Mouse (Mus musculus): ENCODE data around the gene D1Ertd622e. TPM values are rescaled to one million over a fixed set of nuclear protein-coding genes. Genes with fewer than 3 reads are reported as not detected.

Gene D1Ertd622e
- total RNA-seq (2021), result 10 to 100 TPM; 67.2 to 77.8 TPM
- long read RNA-seq, experiment 1, full-length matches to known transcripts, result 82 of 98 reads
- long read RNA-seq, experiment 1, partial matches to known transcripts, result 0 of 98 reads
- long read RNA-seq, experiment 1, other reads (novel, unspliced or antisense), result 16 of 98 reads
- long read RNA-seq, experiment 2, full-length matches to known transcripts, result 67 of 74 reads
- long read RNA-seq, experiment 2, partial matches to known transcripts, result 0 of 74 reads
- long read RNA-seq, experiment 2, other reads (novel, unspliced or antisense), result 7 of 74 reads

DNA sequence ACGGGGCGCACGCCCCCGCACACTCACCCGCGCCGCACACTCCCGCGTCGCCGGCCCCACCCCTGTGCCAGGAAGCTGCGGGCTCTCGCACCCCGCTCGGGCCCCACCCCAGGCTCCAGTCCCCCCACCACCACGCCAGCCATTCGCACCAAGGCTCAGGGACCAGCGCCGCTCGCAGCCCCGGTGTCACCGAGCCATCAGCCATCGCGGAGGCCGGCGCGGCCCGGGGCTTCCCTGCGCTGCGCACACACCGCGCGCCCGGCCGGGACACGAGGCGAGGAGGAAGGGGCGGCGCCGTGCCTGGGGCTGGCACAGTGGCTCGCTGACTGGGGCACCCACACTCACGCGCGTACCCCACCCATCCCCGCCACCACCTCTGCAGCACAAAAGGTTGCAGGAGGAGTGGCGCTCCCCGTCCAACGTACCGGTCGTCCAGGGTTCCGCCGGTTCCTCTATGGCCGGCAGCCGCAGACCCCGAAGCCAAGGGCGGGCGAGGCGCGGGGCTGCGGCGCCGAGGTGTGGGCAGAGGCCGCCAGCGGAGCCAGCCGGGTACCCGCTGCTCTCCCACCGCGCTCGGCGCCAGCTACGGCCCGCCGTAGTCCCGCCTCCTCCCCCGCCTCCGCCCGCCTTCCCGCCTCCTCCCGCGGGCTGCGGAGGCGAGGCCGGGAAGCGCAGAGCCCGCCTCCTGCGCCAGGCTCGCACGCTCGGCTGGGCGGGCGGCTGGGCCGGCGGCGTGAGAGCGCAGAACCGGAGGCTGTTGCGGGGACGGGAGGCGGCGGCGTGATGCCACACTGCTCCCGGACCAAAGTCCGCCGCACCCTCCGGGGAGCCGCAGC lies at the start of gene D1Ertd622e:
TSS of gene D1Ertd622e (minus strand) at position 669 of the 836 bp plus-strand sequence.
- intact Hi-C loops (cut with DNase I), result loop anchor here (5.0 kb wide), 3 partner anchors 39 to 109 kb away; no protein-coding TSS in a partner anchor
- peak; percentile 67 to 79 for DNase-seq (ENCODE audit: low spot score in 2 of 2)

DNA sequence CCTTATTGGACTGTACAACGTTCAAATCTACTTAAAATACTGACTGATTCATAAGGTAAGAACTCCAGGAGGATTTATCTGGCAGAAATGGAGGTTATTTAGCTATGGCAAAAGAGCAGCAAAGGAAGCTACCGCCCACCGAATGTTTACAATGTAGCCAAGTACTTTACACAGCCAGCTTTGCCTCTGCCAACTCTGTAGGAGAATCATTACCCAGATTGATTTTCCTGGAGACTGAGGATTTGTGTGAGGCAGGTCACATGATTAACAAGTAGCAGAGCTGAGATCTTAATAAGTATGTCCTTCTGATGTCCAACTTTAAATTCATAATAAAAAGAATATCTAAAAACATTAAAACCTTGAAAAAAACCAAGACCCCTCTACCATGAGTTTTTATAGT lies 48.6 kb upstream of the D1Ertd622e start:
- DNase-seq (ENCODE audit: low spot score in 2 of 2), result no peak
- intact Hi-C loops (cut with DNase I), result no loop called here

DNA sequence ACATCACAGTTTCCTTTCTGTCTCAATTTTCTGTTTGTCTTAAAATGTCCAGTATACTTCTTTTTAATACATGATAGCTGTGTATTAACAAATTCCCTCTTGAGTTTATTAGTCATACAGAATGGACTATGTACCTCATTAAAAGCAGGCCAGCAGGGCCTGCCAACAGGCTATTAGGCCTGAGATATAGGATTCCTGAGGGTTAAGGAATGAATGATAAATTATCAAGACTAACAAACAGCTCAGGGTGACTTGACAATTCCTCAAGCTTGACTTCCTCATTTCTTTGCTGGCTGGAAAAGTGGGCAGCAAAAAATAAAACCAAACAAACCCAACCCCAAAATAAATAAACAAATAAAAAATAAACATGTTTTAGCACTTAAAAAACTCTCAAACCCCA lies 43.5 kb upstream of the D1Ertd622e start:
- no peak for DNase-seq (ENCODE audit: low spot score in 2 of 2)
- intact Hi-C loops (cut with DNase I), result no loop called here

DNA sequence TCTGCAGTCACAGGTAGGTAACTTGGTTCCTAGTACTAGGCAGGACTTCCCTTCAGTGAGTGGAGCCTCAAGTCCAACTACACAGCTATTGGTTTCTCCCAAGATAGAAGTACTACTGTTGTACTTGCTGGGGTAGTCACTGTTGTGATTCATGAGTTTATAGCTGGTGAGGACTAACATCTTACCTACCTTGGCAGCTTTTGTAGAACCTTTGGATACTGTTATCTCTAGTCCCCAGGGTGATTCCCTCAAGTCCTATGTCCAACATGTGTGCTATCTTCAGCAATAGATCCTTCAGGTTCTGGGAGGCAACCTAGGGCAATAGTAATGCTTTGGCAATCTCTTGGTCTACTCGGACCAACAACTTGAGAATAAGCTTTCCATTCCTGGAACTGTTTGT lies 42.8 kb upstream of the D1Ertd622e start:
- no peak for DNase-seq (ENCODE audit: low spot score in 2 of 2)
- intact Hi-C loops (cut with DNase I), result no loop called here

DNA sequence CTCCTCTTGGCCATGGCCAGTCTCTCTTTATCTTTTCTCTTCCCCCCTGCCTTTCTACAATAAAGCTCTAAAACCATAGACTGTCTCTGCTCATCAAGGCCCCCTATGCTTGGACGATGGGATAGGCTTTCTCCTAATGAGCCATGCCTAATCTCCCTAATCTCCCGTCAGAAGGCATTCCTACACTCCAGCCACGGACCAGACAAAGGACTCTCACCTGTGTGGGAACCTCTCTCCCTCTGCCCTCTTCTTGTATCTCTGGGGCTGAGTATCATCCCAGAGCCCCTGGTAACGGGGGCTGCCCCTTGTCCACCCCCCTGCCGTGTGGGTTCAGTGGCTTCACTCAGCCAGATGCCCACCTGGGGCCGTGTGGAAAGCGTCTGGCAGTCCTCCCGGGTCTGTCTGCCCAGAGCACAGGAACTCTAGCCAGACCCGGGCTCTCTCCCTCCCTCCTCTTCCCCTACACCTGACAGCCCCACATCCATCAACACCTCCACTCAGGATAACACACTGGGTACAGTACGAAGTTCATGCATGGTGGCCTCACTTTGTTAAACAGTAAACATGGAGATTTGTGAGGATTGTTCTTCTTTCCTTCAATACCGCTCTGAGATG lies 37.2 kb upstream of the D1Ertd622e start:
- intact Hi-C loops (cut with DNase I), result no loop called here
- DNase-seq (ENCODE audit: low spot score in 2 of 2), result no peak

- intact Hi-C loops (cut with DNase I), result no loop called here
- DNase-seq (ENCODE audit: low spot score in 2 of 2), result no peak
These were observed 35.4 kb upstream of the D1Ertd622e start for GRCm38 (mm10) chr1:97697273-97697672.

- intact Hi-C loops (cut with DNase I), result no loop called here
- no peak for DNase-seq (ENCODE audit: low spot score in 2 of 2)
These were observed 32.0 kb upstream of the D1Ertd622e start for GRCm38 (mm10) chr1:97693825-97694224.

DNA sequence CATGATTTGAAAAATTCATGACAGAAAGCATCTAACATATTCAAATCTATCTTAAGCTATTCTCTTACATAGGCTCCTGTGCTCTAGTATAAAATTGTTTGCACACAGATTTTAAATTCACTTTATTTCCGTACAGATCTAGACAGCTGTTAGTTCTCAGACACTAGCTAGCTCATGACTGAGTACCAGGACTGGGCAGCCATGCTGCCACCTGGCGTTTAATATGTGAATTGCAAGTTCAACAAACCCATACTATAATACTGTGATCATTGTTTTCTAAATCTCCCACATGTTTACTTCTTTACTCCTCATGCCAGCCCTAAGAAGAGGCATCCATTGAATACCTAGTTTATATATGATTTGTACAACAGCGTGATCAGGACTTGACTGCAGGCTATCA lies 26.9 kb upstream of the D1Ertd622e start:
- intact Hi-C loops (cut with DNase I), result loop anchor here (2.0 to 10.0 kb wide), 2 partner anchors 192 to 354 kb away; no protein-coding TSS in a partner anchor
- peak; percentile 23 to 66 for DNase-seq (ENCODE audit: low spot score in 2 of 2)

DNA sequence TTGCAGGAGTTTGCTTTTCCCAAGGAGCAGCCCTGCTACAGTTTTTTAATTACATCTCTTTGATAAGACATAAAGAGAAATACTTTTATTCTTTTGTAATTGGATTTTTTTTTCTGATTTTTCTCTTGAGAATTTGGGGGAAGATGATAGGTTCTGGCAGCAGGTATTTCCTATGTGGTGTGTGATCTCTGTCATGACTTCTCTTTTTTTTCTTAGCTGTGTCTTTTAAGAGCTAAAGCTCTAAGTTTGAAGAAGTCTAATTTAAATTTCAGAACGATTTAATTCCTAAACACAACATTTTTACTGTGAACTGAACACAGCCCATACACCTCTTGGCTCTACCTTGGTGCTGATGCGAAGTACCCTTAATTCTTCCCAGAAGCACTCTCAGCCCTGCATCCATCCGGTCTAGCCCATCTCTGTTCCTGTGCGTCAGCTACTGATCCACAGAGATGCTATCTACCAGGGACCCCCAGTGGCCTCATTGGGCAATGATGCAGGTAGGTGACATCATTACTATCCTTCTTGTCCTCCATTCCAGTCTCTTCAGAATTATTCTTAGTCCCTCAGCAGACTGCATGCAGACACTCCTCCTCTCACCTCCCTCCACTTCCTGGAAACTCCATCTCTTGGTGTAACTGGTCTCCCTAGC lies 14.8 kb upstream of the D1Ertd622e start:
- intact Hi-C loops (cut with DNase I), result no loop called here
- DNase-seq (ENCODE audit: low spot score in 2 of 2), result no peak

GRCm38 (mm10) chr1:97676115-97676514 lies 14.2 kb upstream of the D1Ertd622e start:
- DNase-seq (ENCODE audit: low spot score in 2 of 2), result peak in 1 of 2 experiments; percentile 26
- intact Hi-C loops (cut with DNase I), result no loop called here

GRCm38 (mm10) chr1:97672849-97673248 lies 11.0 kb upstream of the D1Ertd622e start:
- intact Hi-C loops (cut with DNase I), result no loop called here
- DNase-seq (ENCODE audit: low spot score in 2 of 2), result no peak

- DNase-seq (ENCODE audit: low spot score in 2 of 2), result no peak
- intact Hi-C loops (cut with DNase I), result no loop called here
These were observed 5.4 kb upstream of the D1Ertd622e start for GRCm38 (mm10) chr1:97667288-97667687.

GRCm38 (mm10) chr1:97662324-97662723 lies 450 bp upstream of the D1Ertd622e start:
- DNase-seq (ENCODE audit: low spot score in 2 of 2), result no peak
- intact Hi-C loops (cut with DNase I), result loop anchor here (5.0 kb wide), 3 partner anchors 40 to 110 kb away; no protein-coding TSS in a partner anchor

DNA sequence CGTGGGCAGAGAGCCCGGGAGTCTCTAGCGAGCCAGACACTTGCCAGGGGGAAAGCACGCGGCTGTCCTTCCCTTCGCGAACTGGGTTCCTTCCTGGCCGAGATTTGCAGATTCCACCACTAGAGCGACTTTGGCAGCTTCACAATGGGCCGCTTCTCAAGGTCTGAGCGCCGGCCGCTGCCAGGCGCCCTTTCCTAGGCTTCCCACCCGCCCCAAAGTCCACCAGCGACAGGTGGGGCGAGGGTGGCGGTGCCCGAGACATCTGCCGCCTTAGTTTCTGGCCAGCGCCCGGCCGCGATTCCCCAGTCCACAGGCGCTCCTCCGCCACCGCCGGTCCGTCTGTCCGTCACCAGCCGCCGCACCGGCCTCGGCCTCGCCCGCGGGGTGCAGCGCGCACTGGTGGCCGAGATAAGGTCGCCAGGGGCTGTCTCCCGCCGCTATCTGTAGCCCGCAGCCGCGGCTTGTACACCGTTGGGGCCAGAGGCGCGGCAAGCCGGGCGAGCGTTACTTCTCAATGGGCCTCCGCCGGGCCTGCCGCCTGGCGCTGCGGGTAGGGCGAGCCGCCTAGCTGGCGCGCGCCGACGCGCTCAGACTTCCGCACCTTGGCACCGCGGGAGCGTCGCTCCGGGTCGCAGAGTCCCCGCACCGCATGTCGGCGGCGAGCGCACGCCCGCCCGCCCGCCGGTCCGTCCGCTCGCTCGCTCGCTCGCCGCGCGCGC lies 1.0 kb downstream of the D1Ertd622e start:
- intact Hi-C loops (cut with DNase I), result loop anchor here (5.0 kb wide), 3 partner anchors 39 to 109 kb away; no protein-coding TSS in a partner anchor
- DNase-seq (ENCODE audit: low spot score in 2 of 2), result peak; percentile 77 to 85

DNA sequence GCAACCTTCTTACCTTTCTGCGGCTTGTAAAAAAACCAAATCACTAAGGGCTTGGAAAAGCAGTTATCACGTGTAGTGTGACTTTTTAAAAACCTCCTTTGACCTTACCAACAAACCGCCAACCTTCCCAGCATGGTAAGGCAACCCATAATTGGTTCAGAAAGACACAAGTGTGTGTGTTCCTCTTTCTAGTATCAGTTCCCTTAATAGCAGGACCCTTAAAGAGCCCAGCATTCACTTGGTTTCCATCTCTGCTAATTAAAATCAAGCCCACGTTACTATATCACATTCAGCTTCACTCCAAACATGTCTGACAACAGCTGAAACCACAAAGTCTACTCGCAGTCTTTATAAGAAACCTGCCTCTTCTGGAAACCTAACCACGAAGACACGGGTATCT lies 2.5 kb downstream of the D1Ertd622e start:
- intact Hi-C loops (cut with DNase I), result no loop called here
- DNase-seq (ENCODE audit: low spot score in 2 of 2), result no peak

GRCm38 (mm10) chr1:97657786-97658185 lies 4.1 kb downstream of the D1Ertd622e start:
- DNase-seq (ENCODE audit: low spot score in 2 of 2), result no peak
- intact Hi-C loops (cut with DNase I), result no loop called here

DNA sequence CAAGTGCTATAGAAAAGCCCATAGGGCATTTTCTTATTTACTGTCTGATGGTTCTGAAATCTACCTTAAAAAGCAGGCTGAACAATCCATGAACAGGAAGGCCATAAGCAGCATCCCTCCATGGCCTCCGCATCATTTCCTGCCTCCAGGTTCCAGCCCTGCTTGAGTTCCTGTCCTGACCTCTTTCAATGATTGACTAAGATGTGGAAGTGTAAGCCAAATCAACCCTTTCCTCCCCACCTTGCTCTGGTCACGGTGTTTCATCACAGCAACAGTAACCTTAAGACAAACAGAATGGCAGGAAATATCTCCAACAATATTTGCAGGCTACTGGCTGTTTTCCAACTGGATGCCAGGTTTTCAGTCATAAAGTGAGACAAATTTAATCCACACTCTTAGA lies 4.7 kb downstream of the D1Ertd622e start:
- intact Hi-C loops (cut with DNase I), result no loop called here
- DNase-seq (ENCODE audit: low spot score in 2 of 2), result no peak

GRCm38 (mm10) chr1:97654397-97654975 lies 7.4 kb downstream of the D1Ertd622e start:
- intact Hi-C loops (cut with DNase I), result no loop called here
- no peak for DNase-seq (ENCODE audit: low spot score in 2 of 2)
